Mouse (Mus musculus): ENCODE results near the gene Hist2h2ab. TPM values are rescaled to one million over a fixed set of nuclear protein-coding genes. Genes with fewer than 3 reads are reported as not detected.

The Hist2h2ab gene
- polyA plus RNA-seq, 1 experiment = 1.2 TPM

DNA sequence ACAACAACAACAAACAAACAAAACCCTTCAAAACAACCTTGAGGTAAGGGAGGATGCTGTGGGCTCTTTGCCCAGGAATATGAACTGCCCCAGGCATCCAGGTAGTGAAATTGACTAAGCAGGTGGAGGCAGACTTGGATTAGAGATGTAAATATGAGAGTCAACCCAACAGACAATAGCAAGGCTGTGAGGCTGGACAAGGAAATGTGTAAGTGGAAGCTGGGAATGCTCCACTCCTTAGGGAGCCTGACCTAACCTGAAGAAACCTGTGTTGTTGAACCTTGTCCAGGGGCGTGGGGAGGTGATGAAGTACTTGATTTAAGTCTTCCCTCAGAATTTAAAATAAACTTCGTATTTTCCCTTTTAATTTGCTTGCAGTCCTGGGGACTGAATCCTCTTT lies 40.8 kb upstream of the Hist2h2ab start:
- Histone ChIP-seq H3K4me3 (replicated peaks; ENCODE audit: extremely low read depth, low read depth, low read length) (no peak overlapping the region), H3K4me1 (ENCODE audit: control insufficient read depth, insufficient read depth, low read length) (no peaks in the 10 kb centered on the region)
- DNase-seq = no peak
- WGBS = 82% methylated on average over 2 of the region's 2 CpGs
- TF ChIP-seq CTCF (IDR thresholded peaks at IDR 0.05; ENCODE audit: insufficient read depth, low read length) = no peak
- TF ChIP-seq POLR2A (IDR thresholded peaks at IDR 0.05; ENCODE audit: borderline replicate concordance, extremely low read depth, low read depth, low read length) = no peak

DNA sequence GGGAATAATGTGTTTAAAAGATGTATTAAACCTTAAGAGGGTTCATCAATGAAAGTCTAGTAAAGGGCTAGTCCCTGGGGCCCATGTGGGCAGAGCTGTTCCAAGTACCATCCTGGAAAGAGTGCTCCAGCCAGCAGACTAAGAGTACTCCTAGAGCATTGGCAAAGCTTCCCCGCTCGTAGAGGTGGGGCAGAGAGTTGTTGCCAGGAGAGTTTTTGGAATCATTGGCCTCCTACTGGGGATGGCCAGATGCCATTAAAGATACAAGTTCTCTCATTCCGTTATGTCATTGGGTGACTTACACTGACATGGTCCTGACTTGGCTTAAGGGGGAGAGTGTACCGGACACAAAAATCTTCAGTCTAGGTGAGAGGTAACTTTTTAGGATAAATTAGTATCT lies 40.1 kb upstream of the Hist2h2ab start:
- DNase-seq = no peak
- 35% methylated on average over 4 of the region's 4 CpGs for WGBS
- Histone ChIP-seq H3K4me1 (ENCODE audit: control insufficient read depth, insufficient read depth, low read length) (no peaks in the 10 kb centered on the region), H3K4me3 (replicated peaks; ENCODE audit: extremely low read depth, low read depth, low read length) (no peak overlapping the region)
- TF ChIP-seq CTCF (IDR thresholded peaks at IDR 0.05; ENCODE audit: insufficient read depth, low read length) (no peak), POLR2A (IDR thresholded peaks at IDR 0.05; ENCODE audit: borderline replicate concordance, extremely low read depth, low read depth, low read length) (no peak)

DNA sequence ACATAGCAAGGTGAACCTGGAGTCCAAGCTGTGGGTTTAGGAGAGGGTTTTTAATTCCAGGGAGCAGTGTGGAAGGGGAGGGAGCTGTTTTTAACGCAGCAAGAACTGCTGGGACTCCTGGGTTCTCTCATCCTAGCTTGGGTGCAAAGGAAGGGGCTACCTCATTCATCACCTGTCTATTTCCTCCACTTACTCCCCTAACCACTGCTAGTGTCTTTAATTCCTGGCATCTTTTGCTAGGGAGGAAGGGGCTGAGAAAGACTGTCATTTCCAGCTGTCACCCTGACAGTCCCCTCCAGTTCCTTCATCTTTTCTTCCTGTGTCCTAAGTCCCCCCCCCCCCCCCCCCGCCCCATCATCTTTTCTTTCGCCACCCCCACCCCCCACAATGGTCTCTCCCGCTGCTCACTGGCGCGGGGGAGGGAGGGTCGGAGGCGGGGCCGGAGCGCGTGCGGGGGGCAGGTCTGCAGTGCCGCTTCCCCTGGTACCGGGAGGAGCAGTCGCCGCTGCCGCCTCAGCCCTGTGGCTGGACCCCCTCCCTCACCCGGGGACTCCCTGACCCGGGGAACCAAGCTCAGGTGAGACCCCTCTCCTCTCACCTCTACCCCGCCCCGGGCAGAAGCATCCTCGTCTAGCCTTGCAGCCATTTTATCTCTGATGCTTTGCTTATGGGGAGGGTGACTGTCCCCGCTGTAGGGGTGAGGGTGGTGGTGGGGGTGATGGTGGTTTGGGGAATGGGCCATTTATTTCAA lies 38.8 kb upstream of the Hist2h2ab start, which contains the start of gene Sv2a:
Sv2a (plus strand) TSS at position 425 of the 751 bp plus-strand sequence.
- 1% methylated on average over 20 of the region's 23 CpGs for WGBS
- Histone ChIP-seq H3K4me1 (ENCODE audit: control insufficient read depth, insufficient read depth, low read length) (no peaks in the 10 kb centered on the region), H3K4me3 (replicated peaks; ENCODE audit: extremely low read depth, low read depth, low read length) (peak within 1 kb of the TSS; percentile 41)
- TF ChIP-seq CTCF (IDR thresholded peaks at IDR 0.05; ENCODE audit: insufficient read depth, low read length) = no peak
- no peak for TF ChIP-seq POLR2A (IDR thresholded peaks at IDR 0.05; ENCODE audit: borderline replicate concordance, extremely low read depth, low read depth, low read length)
- DNase-seq = no peak

DNA sequence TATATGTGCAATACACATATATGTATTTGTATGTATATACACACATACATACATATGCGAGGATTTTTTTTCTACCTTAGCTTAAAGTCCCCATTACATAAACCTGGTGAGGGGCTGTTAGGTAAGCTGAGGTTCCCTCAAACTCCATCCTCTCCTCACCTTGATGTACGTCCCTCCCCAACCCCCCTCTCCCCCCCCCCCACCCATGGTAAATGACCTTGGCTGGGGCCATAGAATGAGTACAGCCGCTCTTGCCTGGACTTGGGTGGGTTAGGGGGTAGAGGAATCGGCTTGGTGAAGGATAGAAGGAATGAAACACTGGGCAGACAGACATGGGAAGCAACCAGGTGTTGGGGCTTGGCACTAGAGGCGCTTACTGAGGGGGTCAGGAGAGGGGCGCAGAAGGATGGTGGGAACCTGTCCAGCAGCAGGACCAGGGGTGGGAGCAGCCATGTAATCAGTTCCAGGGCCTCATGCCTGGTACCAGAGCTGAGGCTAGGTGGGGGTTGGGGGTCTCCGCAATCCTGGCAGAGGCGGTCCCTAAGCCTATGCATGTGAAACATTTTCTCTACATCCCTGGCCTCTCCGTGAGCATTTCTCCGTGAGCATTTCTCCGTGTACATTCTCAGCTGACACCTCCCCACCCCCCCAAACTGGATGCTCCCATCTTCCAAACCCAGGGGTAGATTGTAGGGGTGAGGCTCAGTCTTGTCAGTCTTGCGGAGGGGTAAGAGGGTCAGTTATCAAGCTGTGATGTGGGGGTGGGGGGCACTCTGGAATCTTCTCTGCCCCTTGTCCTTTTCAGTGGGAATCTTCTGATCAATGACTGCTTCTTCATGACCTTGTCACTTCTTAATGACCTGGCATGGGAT lies 37.9 kb upstream of the Hist2h2ab start:
- no peaks in the 10 kb centered on the region for H3K4me1 ChIP-seq (ENCODE audit: control insufficient read depth, insufficient read depth, low read length)
- H3K4me3 ChIP-seq (replicated peaks; ENCODE audit: extremely low read depth, low read depth, low read length) = no peak overlapping the region
- TF ChIP-seq CTCF (IDR thresholded peaks at IDR 0.05; ENCODE audit: insufficient read depth, low read length) (no peak), POLR2A (IDR thresholded peaks at IDR 0.05; ENCODE audit: borderline replicate concordance, extremely low read depth, low read depth, low read length) (no peak)
- 47% methylated on average over 12 of the region's 12 CpGs for WGBS
- no peak for DNase-seq

DNA sequence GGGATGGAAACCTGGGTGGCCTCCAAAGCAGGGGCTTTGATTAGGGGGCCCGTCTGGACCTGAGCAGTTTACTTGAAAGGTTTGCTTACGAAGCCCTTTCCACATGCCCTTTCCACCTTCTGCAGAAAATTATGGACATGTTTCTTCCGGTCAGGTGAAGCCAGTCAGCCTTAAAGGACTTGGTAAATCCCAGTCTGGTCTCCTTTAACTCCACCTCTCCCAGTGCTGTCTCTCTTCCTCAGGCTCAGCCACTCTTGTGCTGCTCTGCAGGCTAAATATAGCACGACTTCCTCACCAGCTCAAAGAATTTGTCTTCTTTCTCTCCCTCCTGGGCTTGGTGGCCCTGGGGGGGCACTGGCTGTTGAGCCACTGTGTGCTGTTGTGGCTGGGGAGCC lies 37.3 kb upstream of the Hist2h2ab start:
- no peak for DNase-seq
- Histone ChIP-seq H3K4me3 (replicated peaks; ENCODE audit: extremely low read depth, low read depth, low read length) (no peak overlapping the region), H3K4me1 (ENCODE audit: control insufficient read depth, insufficient read depth, low read length) (no peaks in the 10 kb centered on the region)
- TF ChIP-seq POLR2A (IDR thresholded peaks at IDR 0.05; ENCODE audit: borderline replicate concordance, extremely low read depth, low read depth, low read length) = no peak
- no peak for TF ChIP-seq CTCF (IDR thresholded peaks at IDR 0.05; ENCODE audit: insufficient read depth, low read length)
- 26% methylated on average over 4 of the region's 4 CpGs for WGBS

DNA sequence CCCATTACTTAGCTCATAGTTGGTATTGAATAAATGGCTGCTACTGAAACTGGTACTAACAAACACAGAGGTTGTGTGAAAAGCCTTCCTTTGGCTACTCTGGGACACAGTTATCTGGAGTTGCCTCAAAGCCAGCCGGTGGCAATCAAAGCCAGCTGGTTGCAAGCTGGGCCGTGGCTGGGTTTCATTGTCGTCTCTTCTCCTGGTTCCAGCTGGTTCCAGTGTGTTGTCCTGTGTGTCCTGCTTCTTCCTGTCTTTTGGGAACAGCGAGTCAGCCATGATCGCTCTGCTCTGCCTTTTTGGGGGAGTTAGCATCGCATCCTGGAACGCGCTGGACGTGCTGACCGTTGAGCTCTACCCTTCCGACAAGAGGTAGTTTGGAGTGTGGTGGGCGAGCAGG lies 26.7 kb upstream of the Hist2h2ab start:
- Histone ChIP-seq H3K4me3 (replicated peaks; ENCODE audit: extremely low read depth, low read depth, low read length) (peak overlapping the region; percentile 8), H3K4me1 (ENCODE audit: control insufficient read depth, insufficient read depth, low read length) (0 out of 2 replicates have a peak, but pooled peaks cover 2% of the 10 kb centered on the region)
- no peak for DNase-seq
- TF ChIP-seq POLR2A (IDR thresholded peaks at IDR 0.05; ENCODE audit: borderline replicate concordance, extremely low read depth, low read depth, low read length) = no peak
- WGBS = 62% methylated on average over 12 of the region's 12 CpGs

DNA sequence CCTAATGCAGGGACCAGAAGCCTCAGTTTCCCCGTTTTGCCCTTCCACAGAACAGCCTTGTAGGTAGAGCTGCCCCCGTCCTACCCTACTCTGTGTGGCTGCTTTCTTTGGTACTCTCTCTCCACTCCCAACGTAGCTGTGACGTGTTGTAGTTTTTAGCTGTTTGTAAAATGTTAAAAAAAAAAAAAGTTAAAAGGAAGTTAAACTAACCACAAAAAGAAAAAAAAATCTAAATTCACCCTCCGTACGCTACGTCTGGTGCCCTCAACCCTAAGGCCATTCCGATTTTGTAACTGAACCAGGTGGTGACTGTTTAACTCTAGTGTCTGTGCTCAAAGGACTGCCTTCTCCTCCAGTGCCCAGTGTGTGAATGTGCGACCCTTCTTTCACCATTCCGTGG lies 24.7 kb upstream of the Hist2h2ab start:
- TF ChIP-seq CTCF (IDR thresholded peaks at IDR 0.05; ENCODE audit: insufficient read depth, low read length) (no peak), POLR2A (IDR thresholded peaks at IDR 0.05; ENCODE audit: borderline replicate concordance, extremely low read depth, low read depth, low read length) (no peak)
- H3K4me1 ChIP-seq (ENCODE audit: control insufficient read depth, insufficient read depth, low read length) = 0 out of 2 replicates have a peak, but pooled peaks cover 3% of the 10 kb centered on the region
- 78% methylated on average over 10 of the region's 10 CpGs for WGBS
- DNase-seq = no peak
- no peak overlapping the region for H3K4me3 ChIP-seq (replicated peaks; ENCODE audit: extremely low read depth, low read depth, low read length)

DNA sequence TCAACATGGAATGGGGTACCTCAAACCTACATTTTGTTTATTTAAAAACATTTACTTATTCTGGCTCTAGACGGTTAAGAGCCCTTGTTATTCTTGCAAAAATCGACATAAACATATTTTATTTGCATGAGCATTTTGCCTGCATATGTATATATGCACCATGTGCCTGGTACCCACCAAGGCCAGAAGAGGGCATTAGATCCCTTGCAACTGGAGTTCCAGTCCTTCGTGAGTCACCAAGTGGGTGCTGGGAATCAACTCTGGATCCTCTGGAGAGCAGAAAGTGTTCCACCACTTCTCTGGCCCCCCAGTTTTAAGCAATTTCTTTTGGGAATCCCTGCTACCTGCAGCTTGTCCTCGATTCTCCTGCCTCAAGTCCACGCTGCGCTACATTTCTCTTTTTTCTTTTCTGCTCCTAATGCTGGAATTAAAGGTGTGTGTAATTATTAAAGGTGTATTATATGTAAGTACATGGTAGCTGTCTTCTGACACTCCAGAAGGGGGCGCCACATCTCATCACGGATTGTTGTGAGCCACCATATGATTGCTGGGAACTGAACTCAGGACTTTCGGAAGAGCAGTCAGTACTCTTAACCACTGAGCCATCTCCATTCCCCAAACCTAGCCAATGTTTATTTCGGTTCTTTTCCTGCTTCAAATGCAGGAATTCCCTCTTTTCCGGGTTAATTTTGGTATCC lies 23.9 kb upstream of the Hist2h2ab start:
- 0 out of 2 replicates have a peak, but pooled peaks cover 3% of the 10 kb centered on the region for H3K4me1 ChIP-seq (ENCODE audit: control insufficient read depth, insufficient read depth, low read length)
- WGBS = 92% methylated on average over 11 of the region's 11 CpGs
- TF ChIP-seq CTCF (IDR thresholded peaks at IDR 0.05; ENCODE audit: insufficient read depth, low read length) (no peak), POLR2A (IDR thresholded peaks at IDR 0.05; ENCODE audit: borderline replicate concordance, extremely low read depth, low read depth, low read length) (no peak)
- no peak for DNase-seq
- H3K4me3 ChIP-seq (replicated peaks; ENCODE audit: extremely low read depth, low read depth, low read length) = no peak overlapping the region

DNA sequence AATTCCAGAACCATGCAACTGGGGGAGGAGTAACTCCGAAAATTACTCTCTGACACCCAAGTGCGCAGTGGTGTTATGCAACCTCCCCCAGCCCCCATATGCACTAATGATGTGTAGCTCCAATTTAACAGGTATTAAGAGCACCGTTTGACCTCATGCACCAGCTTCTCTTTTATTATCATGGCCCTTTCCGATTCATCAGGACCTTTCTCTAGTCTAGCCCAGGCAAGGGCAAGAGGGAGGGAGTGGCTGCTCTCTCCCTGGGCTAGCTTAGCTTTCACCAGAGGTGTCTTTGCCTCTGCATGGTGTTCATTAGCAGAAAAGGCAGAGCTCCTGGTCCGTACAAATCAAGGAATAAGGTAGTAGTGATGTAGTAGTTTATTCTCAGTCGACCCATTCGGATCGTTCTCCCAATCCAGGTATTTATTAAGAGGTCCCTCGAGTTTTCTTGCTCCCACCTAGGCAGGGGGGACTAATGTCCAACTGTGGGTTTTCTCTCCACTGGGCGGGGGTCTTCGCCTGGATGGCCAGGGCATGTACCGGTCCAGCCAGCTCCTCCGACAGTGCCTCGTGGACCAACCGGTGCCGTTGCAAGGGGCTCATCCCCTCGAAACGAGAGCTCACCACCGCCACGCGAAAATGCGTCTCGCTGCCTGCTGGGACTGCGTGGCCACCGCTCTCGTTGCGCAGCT lies 23.1 kb upstream of the Hist2h2ab start:
- Histone ChIP-seq H3K4me3 (replicated peaks; ENCODE audit: extremely low read depth, low read depth, low read length) (peak overlapping the region; percentile 76), H3K4me1 (ENCODE audit: control insufficient read depth, insufficient read depth, low read length) (0 out of 2 replicates have a peak, but pooled peaks cover 3% of the 10 kb centered on the region)
- DNase-seq = no peak
- WGBS = 17% methylated on average over 27 of the region's 27 CpGs
- TF ChIP-seq POLR2A (IDR thresholded peaks at IDR 0.05; ENCODE audit: borderline replicate concordance, extremely low read depth, low read depth, low read length) (no peak), CTCF (IDR thresholded peaks at IDR 0.05; ENCODE audit: insufficient read depth, low read length) (no peak)
